Mouse (Mus musculus) megakaryocyte, adult 5-6 weeks (primary cell): ENCODE data around the gene Chst8. TPM values are rescaled to one million over a fixed set of nuclear protein-coding genes. Genes with fewer than 3 reads are reported as not detected.

Experiments
- ATAC-seq: 2 replicates; pipeline ENCODE4 v1.8.0; 2016; ENCODE audit warnings: mild to moderate bottlenecking, inconsistent platforms; ENCODE audit not compliant: poor library complexity, severe bottlenecking
- total RNA-seq, 2 experiments: library from RNA; stranded (forward) in 1 of 2; stranded (reverse) in 1 of 2; fragments of 153-499, 151-499 nt in 1 of 2; fragments of 221-1000, 200-1000 nt in 1 of 2; gene quantifications; 2 replicates each; pipeline versions ENCODE4 v1.2.3 to v1.2.4; 2015 to 2017

The Chst8 gene
- total RNA-seq, 2 experiments from 2014 or later: not detected

DNA sequence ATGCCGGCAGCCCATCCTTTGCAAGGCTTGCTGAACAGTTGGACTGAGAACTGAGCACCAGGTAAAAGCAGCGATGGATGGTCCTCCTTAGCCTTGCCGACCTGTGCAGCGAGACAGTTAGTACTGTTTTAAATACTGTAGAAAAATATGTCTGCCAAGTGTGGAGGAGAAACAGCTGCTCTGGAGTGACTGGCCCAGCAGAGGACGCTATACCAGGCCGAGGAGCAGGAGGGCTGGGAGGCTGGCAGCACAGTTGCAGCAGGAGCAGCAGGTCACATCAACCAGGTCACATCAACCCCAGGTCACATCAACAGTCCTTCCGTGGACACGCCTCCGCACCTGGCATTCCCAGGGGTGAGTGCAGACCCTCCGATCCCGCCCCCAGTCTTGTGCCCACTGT lies 172.7 kb downstream of the Chst8 start:
- ATAC-seq: no peak

DNA sequence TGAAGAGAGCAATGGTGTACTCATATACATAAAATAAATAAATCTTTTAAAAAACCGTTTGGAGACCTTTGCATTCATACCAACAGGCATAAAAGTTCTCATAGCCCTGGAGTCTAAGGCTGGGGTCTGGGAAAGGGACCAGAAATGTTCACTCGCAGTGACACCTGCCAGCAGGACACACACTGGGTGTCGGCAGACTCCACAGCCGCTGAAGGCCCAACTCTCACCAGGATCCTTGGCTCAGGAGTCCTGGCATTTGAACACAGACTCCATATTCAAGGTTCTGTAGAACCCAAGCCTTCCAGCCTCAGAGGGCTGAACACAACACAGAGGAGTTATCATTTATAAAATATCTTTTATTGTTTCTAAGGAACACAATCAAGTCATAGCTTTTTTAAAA lies 175.8 kb downstream of the Chst8 start:
- ATAC-seq: no peak

DNA sequence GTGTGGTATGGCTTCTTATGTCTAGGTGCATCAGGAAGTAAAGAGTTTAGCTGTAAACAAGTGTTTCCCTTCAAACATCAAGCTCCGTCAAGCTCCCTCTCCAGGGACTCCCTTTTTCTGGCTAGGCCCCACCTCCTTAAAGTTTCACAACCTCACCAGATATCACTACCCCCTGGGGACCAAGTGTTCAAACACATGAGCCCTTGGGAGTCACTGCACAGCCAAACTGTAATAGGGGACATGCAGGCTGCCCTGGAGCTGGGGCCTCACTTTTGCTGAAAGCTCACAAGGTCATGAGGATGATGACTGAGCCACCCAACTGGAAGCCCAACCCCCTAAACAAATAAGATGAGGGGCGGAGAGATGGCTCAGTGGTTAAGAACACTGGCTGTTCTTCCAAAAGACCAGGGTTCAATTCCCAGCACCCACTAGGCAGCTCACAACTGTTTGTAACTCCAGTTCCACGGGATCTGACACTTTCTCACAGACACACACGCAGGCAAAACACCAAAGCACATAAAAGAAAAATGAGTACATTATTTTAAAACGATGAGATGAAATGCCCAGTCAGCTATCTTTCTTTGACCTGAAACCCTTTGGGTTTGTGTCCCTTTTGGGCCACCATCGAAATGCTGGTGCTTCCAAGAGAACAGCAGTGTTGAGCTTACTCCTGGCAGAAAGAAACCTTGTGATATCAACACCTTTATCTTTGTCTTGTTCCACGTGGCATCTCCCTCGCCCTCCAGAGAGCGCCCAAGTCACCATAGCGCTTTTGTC lies 179.4 kb downstream of the Chst8 start:
- ATAC-seq: no peak

DNA sequence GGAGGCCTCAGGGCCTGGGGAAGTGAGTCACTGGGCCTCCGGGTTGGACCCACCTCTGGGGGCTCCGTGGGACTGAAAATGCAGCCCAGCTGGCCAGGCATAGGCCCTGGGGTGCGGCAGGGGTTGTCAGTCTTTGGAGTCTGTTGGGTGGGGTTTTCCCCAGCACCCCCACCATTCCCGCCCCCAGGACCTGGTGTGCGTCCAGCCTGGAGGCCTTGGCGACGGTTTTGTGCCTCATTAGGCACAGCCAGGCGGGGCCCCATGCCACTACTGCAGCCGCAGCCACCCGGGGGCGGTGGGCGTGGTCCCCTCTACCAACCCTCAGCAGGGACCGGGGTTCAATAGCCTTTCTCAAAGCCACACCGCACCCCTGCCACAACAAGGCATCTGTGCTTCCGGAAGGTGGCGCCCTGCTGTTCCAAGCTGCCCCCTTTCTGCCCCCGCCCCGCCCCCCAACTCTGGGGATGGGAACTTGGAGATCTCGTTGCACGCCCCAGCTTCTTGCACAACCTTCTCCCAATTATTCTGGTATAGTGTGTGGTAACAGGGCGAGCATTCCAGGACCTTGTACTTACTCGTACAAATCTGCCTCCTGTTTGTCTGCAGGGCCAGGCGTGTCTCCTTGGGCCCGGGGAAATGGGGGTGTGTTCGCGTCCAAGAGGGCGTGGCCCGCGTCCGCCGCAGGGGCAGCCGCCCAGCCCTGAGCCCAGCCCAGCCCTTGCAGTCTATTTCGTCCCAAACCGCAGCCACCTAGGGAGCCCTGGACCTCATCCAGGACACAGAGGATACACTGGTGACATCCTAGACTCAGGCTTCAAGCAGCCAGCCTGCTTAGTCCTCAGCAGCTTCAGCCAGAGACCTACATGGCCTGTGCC lies 182.1 kb downstream of the Chst8 start:
- ATAC-seq: 0 out of 2 replicates have a peak, but pooled peaks have one; percentile 33

DNA sequence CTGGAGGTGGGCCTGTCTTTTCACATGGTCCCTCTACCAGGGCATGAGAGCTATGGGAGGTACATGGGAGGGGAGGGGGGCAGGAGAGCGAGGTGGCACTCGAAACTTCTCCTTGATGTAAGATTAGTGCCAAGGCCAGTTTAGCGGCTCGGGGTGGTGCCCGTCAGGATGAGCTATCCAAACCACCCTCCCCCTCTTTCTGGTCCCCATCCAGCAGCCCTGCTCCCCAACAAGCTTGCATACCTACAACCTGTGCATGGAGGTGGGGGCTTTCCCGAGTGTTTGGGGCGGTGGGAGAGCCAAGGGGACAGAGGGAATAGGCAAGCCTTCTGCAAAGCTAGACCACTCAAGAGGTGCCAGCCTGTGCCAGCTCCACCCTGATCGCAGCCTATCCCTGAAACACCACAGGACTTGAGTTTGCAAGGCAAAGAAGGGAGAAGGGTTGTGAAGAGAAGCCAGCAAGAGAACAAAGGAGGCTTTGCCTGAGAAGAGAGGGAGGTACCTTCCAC lies 182.8 kb downstream of the Chst8 start:
- ATAC-seq: no peak

Other genes with a start within 250 kb of the Chst8 start
- 0.30 TPM in 1 of 2 replicates, not detected in the other for gene Kctd15, start 156.0 kb downstream of the Chst8 start, total RNA-seq (2015)
- gene Kctd15, start 156.0 kb downstream of the Chst8 start, total RNA-seq (2017): 0.07 TPM in 1 of 2 replicates, not detected in the other
- gene Pepd, start 99.7 kb upstream of the Chst8 start, total RNA-seq (2015): 43.8 and 61.5 TPM in 2 replicates
- 50.2 and 54.4 TPM in 2 replicates for gene Pepd, start 99.7 kb upstream of the Chst8 start, total RNA-seq (2017)
- gene Cebpg, start 243.9 kb upstream of the Chst8 start, total RNA-seq (2015): 29.8 and 33.5 TPM in 2 replicates
- gene Cebpg, start 243.9 kb upstream of the Chst8 start, total RNA-seq (2017): 60.1 and 86.5 TPM in 2 replicates